Mouse (Mus musculus) bone marrow macrophage, adult 2 months (primary cell): Measurements from ENCODE around the gene Jmjd1c. TPM values are rescaled to one million over a fixed set of nuclear protein-coding genes. Genes with fewer than 3 reads are reported as not detected.
A peak's percentile ranks its signal among the peaks of the same experiment; 100 is the strongest.

Experiments used
- H3K27ac ChIP-seq: 2 replicates; pipeline ENCODE4 v1.5.1; 2012; ENCODE audit warnings: low read depth, low read length; ENCODE audit not compliant: insufficient read depth
- H3K4me1 ChIP-seq: 2 replicates; pipeline ENCODE4 v1.6.1; 2012; ENCODE audit warnings: low read length; ENCODE audit not compliant: control insufficient read depth, insufficient read depth
- H3K4me3 ChIP-seq: 2 replicates; pipeline ENCODE4 v1.5.1; 2012; ENCODE audit warnings: mild to moderate bottlenecking, low read length, moderate library complexity; ENCODE audit not compliant: insufficient read depth
- CTCF ChIP-seq: IDR thresholded peaks from 2 replicates; pipeline ENCODE4 v1.5.1; 2012; ENCODE audit warnings: low read depth, mild to moderate bottlenecking, low read length, moderate library complexity
- POLR2A ChIP-seq: IDR thresholded peaks from 2 replicates; pipeline ENCODE4 v1.6.1; 2012; ENCODE audit warnings: mild to moderate bottlenecking, low read depth, low read length, borderline replicate concordance
- polyA plus RNA-seq: library from polyadenylated mRNA; stranded (reverse); fragments of >200 nt; gene quantifications from 2 replicates; pipeline ENCODE4 v1.2.4, GENCODE M21; 2012; ENCODE audit not compliant: missing spikeins, insufficient read depth, insufficient read length

Jmjd1c gene
- polyA plus RNA-seq, 1 experiment, result 69.2 TPM

- Histone ChIP-seq H3K4me3 (no peak overlapping the region), H3K27ac (no peak overlapping the region), H3K4me1 (peaks cover 13% of the 10 kb centered on the region)
- TF ChIP-seq POLR2A, result no peak
- TF ChIP-seq CTCF, result no peak
Observed at GRCm38 (mm10) chr10:67085916-67086315, 10.0 kb upstream of the Jmjd1c start.

GRCm38 (mm10) chr10:67087447-67088226, 8.3 kb upstream of the Jmjd1c start:
- Histone ChIP-seq H3K4me1 (peaks cover 8% of the 10 kb centered on the region), H3K27ac (no peak overlapping the region), H3K4me3 (no peak overlapping the region)
- TF ChIP-seq POLR2A, result no peak
- TF ChIP-seq CTCF, result no peak

- TF ChIP-seq POLR2A, result no peak
- TF ChIP-seq CTCF, result no peak
- no peak overlapping the region for H3K27ac ChIP-seq
- H3K4me3 ChIP-seq, result no peak overlapping the region
- peaks cover 12% of the 10 kb centered on the region for H3K4me1 ChIP-seq
Observed at GRCm38 (mm10) chr10:67090611-67091010, 5.3 kb upstream of the Jmjd1c start.

DNA sequence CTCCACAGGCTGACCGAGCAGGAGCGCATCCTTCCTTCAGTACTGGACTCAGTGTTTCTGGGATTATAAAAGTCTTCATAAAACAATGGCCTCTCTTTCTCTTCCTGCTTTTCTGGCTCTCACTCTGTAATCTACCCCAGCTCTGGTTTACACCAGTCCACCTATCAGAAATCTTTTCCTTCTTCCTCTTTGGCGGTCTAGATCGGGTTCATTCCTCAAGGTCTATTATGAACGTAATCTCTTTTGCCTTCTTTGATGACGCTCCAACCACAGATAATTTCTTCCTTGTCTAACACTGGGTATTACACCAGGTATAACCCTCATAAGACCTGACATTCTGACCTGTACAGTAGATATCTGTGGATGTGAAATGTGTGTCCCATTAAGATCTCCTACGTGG, 1.0 kb upstream of the Jmjd1c start:
- Histone ChIP-seq H3K27ac (no peak overlapping the region), H3K4me1 (peaks cover 17% of the 10 kb centered on the region), H3K4me3 (no peak overlapping the region)
- TF ChIP-seq POLR2A, result no peak
- no peak for TF ChIP-seq CTCF

GRCm38 (mm10) chr10:67096621-67097436, 904 bp downstream of the Jmjd1c start, which contains the start of gene Reep3:
Reep3 (minus strand) TSS chr10:67096945.
- TF ChIP-seq CTCF, result no peak
- H3K4me1 ChIP-seq, result peaks cover 33% of the 10 kb centered on the region
- H3K4me3 ChIP-seq, result peak within 1 kb of the TSS; percentile 81
- H3K27ac ChIP-seq, result peak within 1 kb of the TSS; percentile 89

GRCm38 (mm10) chr10:67097437-67098150, 1.7 kb downstream of the Jmjd1c start:
- TF ChIP-seq CTCF (no peak), POLR2A (no peak)
- H3K4me1 ChIP-seq, result peaks cover 41% of the 10 kb centered on the region
- peak overlapping the region; percentile 81 for H3K4me3 ChIP-seq
- H3K27ac ChIP-seq, result peak overlapping the region; percentile 81

- H3K4me3 ChIP-seq, result peak overlapping the region; percentile 81
- peak overlapping the region; percentile 81; the same call in 1 of the 2 replicates for H3K27ac ChIP-seq
- H3K4me1 ChIP-seq, result peaks cover 45% of the 10 kb centered on the region
Observed at GRCm38 (mm10) chr10:67098408-67099050, 2.6 kb downstream of the Jmjd1c start.

DNA sequence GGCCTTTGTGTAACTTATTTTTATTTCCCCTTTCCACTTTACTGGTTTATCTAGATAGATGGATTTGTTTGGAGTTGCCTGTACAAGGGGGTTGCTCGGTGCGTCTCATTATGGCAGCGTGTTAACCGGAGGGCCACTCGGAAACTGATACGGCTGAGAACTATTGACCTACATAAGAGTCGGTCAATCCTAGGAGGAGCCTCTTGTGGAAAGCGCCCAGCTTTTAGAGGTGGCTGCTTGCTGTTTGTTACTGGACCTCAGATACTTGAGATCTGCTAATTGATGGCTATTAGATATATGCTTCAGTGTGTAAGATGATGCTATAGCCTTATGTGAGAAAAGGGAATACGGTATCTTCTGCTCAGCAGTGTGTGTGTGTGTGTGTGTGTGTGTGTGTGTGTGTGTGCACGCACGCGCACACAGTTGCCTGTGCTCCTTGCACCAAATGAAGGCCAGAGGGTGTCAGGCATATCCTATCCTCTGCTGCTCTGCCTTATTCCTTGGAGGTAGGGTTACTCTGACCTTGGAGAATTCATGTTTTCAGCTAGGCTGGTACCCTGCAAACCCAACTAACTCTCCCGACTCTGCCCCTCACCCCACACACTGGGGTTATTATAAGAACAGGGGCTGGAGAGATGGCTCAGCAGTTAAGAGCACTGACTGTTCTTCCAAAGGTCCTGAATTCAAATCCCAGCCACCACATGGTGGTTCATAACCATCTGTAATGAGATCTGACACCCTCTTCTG, 3.4 kb downstream of the Jmjd1c start:
- Histone ChIP-seq H3K4me3 (no peak overlapping the region), H3K4me1 (peaks cover 53% of the 10 kb centered on the region), H3K27ac (no peak overlapping the region)
- TF ChIP-seq CTCF, result no peak
- no peak for TF ChIP-seq POLR2A

More at GRCm38 (mm10) chr10:67098408-67099050, 2.6 kb downstream of the Jmjd1c start:
- TF ChIP-seq POLR2A, result no peak
- TF ChIP-seq CTCF, result no peak
